Mouse (Mus musculus) cerebellum, postnatal 14 days (tissue): Measurements from ENCODE around the gene Slc25a47.

ENCODE experiments used
- DNase-seq, 2 experiments: peaks; one replicate each; pipeline ENCODE4 v3.0.0; 2021; ENCODE audit warnings: mixed read lengths in 2 of 2

The Slc25a47 gene

GRCm38 (mm10) chr12:108865007-108865494, 29.2 kb downstream of the Slc25a47 start:
- no peak for DNase-seq

- peak; percentile 25 to 59 for DNase-seq
These were observed 33.7 kb downstream of the Slc25a47 start for GRCm38 (mm10) chr12:108869575-108869974.

- DNase-seq, result no peak
These were observed 37.3 kb downstream of the Slc25a47 start for GRCm38 (mm10) chr12:108873122-108873521.

GRCm38 (mm10) chr12:108879138-108879537, 43.3 kb downstream of the Slc25a47 start:
- DNase-seq, result no peak

GRCm38 (mm10) chr12:108880606-108881005, 44.8 kb downstream of the Slc25a47 start:
- no peak for DNase-seq

GRCm38 (mm10) chr12:108881192-108881591, 45.3 kb downstream of the Slc25a47 start:
- DNase-seq, result no peak

- DNase-seq, result no peak
These were observed 46.9 kb downstream of the Slc25a47 start for GRCm38 (mm10) chr12:108882776-108883175.

GRCm38 (mm10) chr12:108885906-108886305, 50.1 kb downstream of the Slc25a47 start:
- no peak for DNase-seq

GRCm38 (mm10) chr12:108887077-108887476, 51.2 kb downstream of the Slc25a47 start:
- no peak for DNase-seq

- no peak for DNase-seq
These were observed 52.8 kb downstream of the Slc25a47 start for GRCm38 (mm10) chr12:108888632-108889031.

GRCm38 (mm10) chr12:108892989-108893714, 57.3 kb downstream of the Slc25a47 start, which contains the start of gene Wdr25:
TSS of gene Wdr25 (plus strand) at chr12:108893631.
- DNase-seq, result no peak

- peak; percentile 96 to 97 for DNase-seq
These were observed 58.0 kb downstream of the Slc25a47 start, which contains the start of gene Wars for GRCm38 (mm10) chr12:108893715-108894431. TSS of gene Wars (minus strand) at chr12:108894174.

GRCm38 (mm10) chr12:108894432-108894816, 58.6 kb downstream of the Slc25a47 start:
- DNase-seq, result no peak

GRCm38 (mm10) chr12:108896006-108896405, 60.2 kb downstream of the Slc25a47 start:
- DNase-seq, result peak; percentile 44 to 54

GRCm38 (mm10) chr12:108901346-108901745, 65.5 kb downstream of the Slc25a47 start:
- no peak for DNase-seq

- peak; percentile 73 to 78 for DNase-seq
These were observed 67.1 kb downstream of the Slc25a47 start for GRCm38 (mm10) chr12:108902940-108903339.

GRCm38 (mm10) chr12:108903600-108904275, 67.9 kb downstream of the Slc25a47 start:
- DNase-seq, result peak; percentile 86 to 87

GRCm38 (mm10) chr12:108904276-108904653, 68.4 kb downstream of the Slc25a47 start:
- DNase-seq, result peak in 1 of 2 experiments; percentile 24

GRCm38 (mm10) chr12:108905620-108906302, 69.9 kb downstream of the Slc25a47 start:
- peak; percentile 34 to 45 for DNase-seq

GRCm38 (mm10) chr12:108906398-108906797, 70.6 kb downstream of the Slc25a47 start:
- no peak for DNase-seq
